Mouse (Mus musculus): ENCODE results near the gene Cers6. TPM values are rescaled to one million over a fixed set of nuclear protein-coding genes. Genes with fewer than 3 reads are reported as not detected.
A peak's percentile ranks its signal among the peaks of the same experiment; 100 is the strongest.

Cers6 gene
- total RNA-seq (2021) = 10 to 100 TPM; 85.9 to 94.3 TPM

DNA sequence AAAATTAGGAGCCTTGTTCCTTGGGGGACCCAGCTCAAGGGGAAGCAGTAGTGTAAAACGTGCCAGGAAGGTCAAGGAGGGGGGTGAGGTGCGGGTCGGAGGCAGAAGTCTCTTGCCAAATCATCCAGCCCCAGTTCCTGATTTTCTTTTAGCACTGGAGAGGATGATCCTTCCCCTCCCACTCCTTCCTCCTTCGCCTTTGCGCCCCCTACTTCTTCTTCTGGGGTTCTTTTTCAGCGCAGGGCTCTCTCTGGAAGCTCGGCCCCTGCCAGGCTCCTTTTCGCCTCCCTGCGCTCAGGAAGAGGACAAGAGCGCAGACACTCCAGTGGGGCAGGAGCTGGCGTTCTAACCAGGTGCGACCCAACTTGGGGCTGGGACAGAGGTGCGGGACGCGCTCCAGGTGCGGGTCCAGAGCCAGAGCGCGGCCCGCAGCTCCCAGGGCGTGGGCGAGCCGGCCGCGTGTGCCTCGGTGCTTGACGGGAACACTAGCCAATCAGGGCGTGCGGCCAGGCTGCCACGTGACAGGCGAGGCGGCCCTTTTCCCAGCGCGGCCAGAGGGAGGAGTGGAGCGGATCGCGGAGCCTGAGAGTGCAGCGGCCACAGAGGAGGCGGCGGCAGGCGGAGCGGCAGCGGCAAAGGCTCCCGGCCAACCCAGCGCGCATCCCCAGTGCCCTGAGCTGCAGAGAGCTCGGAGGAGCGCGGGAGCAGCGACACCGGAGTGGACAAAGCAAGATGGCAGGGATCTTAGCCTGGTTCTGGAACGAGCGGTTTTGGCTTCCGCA, at the start of gene Cers6:
Cers6 (plus strand) TSS at position 538 of the 782 bp plus-strand sequence.
- peak; percentile 97 to 98 for DNase-seq (ENCODE audit: extremely low spot score in 1 of 2, low spot score in 1 of 2)

DNA sequence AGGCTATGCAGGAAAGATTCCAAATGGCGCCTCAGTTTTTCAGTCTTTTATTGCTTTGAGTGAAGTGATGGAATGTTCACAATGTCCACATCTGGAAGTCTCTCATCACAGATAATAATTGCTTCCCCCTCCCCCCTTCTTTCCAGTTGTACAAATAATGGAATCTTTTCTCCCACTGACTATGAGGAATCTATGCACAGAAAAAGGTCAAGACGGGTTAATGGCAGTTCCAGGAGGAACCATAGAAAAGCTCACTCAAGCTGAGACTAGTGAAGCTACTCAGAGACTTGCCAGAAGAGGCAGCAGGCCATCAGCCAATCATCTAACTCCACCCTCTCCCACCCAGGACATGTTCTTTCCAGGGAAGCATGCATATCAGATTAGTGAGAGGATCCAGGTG, 46.8 kb upstream of the Cers6 start:
- DNase-seq (ENCODE audit: extremely low spot score in 1 of 2, low spot score in 1 of 2) = no peak

DNA sequence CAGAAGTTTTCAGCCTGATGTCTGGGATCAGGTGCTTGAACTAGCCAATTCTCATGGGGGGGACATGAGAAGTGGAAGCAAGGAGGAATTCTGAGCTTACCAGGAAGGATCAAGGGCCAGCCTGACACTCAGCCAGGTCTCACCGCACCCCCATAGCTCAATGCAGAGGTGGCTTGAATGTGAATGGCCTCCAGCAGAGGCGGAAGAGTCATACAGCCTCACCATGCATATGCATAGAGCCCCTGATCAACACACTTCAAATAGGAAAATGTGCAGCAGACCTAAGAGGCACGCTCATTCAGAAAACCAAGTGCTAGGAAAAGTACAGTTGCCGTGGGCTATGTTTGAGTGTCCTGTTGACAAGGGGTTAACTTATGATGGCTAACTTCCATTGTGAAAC, 42.2 kb upstream of the Cers6 start:
- DNase-seq (ENCODE audit: extremely low spot score in 1 of 2, low spot score in 1 of 2) = no peak

DNA sequence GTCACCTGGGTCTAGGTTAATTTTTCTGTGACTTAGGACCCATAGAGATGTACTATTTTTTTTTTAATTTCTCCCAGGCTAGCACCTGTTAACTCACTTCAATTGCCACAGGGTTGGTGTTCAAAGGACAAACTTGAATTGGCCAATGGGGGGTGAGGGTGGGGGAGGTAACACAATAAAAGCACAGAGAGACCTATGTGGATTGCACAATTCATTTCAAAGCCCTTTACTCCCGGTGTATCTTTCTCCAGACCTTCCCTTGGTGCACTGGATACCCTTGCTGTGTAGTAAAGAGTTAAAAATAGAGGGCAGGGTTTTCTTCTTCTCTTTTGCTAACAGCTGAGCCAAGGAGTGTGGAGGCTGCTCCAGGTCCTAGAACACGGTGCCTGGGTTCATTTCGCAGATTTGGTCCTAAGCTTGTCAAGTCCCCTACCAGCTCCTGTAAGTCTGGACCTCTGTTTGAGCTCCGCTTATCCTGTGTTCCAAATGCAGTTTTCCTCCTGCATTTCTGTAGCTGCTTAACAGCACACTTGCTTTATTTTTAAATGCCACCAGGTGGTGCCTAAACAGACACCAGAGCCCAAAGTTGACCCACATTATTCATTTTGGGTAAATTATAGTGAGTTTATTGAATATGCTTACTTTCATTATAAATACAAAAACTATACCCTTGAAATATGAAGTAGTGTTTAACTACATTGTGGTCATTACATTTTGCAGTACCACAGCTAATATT, 38.9 kb upstream of the Cers6 start:
- no peak for DNase-seq (ENCODE audit: extremely low spot score in 1 of 2, low spot score in 1 of 2)

DNA sequence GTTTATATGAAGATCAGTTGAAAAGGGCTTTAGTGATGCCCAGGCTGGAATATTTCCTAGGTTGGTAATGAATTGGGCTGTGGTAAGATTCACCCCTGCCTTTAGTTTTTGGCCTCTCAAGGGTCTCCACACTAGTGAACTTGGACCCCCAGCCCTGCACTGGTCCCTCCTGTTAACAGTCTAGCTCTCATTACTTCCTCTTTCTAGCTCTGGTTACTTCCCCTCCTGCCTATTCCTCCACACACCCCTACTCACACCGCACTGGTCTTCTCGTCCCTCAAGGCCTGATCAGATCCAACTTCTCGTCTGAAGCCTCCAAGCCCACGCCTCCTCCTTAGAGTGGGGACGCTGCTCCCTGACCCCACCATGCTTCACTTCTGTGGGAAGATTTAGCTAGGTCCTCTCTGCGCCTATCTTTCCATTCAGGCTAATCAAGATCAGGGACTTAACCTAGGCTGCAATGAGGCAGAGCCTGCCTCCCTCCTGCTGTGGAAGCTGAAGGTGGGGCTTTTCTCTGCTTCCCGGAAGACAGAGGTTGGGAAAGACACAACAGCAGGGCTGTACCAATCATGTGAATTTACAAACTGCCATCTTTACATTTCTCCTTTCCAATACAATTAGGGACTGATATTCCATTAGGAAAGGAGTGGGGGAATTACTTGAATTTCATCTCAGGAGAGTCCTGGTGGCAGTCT, 35.8 kb upstream of the Cers6 start:
- DNase-seq (ENCODE audit: extremely low spot score in 1 of 2, low spot score in 1 of 2) = no peak

DNA sequence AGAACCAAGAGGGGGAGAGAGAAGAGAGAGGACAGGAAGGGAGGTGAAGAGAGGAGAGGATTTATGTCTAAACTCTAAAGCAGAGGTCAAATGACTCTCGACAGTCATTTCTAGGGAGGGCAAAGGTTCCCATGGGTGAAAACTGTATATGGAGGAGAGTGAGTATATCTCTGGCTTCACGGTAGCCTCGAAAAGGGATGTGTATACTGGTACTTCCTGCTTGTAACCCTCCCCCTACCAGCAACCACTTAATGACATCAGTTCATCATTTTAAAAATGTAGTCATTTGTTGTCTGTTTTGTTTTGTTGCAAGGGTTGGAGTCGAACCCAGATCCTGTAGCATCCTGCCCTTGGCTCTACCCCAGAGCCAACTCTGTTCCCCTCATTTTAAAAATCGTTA, 17.9 kb upstream of the Cers6 start:
- no peak for DNase-seq (ENCODE audit: extremely low spot score in 1 of 2, low spot score in 1 of 2)

DNA sequence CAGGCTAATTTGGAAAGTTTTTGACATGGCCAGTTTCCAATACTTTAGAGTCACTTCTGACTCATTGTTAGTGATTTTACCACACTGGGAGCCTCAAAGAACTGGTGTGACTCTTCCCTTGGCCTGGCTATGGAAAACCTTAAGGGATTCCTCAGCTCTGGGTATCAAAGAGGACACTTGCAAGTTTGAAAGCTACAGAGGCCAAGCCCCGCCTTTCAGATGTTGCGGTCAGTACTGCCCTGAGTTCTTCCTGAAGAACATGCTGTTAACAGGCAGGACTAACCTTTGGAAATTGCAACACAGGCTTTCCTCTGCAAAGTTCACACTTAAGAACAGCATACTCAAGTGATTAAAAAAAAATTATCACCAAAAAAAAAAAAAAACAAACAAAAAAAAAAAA, 16.7 kb upstream of the Cers6 start:
- DNase-seq (ENCODE audit: extremely low spot score in 1 of 2, low spot score in 1 of 2) = no peak

DNA sequence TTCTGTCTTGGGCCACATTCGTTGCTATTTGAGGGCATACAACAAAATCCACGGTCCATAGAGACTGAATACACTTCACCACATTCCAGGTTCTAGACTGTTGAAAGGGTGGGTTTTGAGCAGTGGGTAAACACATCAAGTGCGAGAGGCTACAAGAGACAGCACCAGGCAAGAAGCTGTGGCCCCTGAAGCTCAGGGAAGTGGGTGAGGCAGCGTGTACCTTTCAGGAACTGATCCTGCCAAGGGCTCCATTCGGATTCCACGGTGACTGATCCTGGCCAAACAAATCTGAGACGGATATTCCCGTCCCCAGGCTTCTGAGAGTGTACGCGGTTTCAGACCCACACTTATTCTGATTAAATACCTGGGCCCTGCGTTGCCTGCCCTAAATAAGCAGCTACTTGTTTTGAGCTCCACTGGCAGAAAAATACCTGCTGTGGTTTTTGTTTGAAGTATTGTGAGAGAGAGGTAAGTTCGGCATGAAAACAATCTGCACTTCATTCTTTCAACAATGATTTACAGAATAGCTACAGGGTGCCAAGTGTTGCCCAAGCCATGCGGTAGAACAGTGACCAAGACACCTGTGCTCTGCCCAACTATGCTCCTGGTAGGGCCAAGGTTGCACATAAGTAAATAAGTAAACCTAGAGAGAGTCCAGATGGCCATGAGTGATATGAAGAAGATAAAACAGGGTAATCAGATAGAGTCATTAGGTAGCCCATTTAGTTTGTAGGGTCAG, 16.1 kb upstream of the Cers6 start:
- DNase-seq (ENCODE audit: extremely low spot score in 1 of 2, low spot score in 1 of 2) = no peak

DNA sequence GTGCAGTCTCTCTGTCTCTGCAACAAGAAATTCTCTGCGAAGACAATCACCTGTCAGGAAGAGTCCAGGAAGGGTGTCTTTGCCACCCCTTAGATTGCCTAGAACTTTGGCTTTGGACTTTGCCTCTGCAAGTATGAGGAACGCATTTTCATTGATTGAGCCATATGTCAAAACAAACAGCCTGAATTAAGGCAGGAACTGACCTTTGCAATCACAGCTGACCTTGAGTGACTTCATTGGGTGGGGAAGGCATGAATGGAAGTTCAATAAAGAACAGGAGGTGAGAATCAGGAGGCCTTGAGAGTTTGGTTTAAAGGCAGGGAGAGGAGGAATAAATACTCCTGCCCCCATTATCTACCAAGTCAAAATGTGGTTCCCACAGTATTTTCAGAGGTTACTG, 850 bp upstream of the Cers6 start:
- DNase-seq (ENCODE audit: extremely low spot score in 1 of 2, low spot score in 1 of 2) = no peak

DNA sequence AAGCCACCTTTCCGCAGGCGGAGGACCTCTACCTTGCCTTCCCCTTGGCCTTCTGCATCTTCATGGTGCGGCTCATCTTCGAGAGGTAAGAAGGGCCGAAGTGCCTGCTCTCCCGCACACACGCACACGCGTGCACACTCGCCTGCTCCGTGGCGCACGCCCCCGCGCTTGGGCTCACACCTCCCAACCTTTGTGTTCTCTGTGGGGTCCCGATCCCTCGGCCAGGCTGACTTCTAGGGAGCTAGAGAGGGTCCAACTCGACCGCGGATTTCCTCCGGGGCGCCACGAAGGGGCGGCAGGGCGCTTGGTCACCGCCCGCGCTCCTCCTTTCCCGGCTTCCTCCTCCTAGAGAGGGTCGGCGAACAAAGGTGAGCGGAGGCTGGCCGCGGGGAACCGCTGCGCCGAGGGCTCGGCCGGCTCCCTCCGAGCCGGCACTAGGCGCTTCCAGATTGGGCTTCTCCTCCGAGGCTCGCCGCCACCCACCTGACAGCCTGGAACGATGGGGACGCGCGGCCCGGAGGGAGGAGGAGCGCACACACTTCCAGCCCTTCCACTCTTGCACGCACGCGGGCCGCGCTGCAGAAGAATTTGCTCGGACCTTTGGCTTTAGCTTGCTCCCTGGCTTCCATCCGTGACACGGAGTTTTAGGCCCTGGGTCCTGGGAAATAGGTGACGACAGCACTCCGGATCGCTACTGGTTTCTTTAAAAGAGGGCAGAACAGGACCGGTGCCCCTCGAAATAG, 651 bp downstream of the Cers6 start:
- peak; percentile 35 to 47 for DNase-seq (ENCODE audit: extremely low spot score in 1 of 2, low spot score in 1 of 2)

DNA sequence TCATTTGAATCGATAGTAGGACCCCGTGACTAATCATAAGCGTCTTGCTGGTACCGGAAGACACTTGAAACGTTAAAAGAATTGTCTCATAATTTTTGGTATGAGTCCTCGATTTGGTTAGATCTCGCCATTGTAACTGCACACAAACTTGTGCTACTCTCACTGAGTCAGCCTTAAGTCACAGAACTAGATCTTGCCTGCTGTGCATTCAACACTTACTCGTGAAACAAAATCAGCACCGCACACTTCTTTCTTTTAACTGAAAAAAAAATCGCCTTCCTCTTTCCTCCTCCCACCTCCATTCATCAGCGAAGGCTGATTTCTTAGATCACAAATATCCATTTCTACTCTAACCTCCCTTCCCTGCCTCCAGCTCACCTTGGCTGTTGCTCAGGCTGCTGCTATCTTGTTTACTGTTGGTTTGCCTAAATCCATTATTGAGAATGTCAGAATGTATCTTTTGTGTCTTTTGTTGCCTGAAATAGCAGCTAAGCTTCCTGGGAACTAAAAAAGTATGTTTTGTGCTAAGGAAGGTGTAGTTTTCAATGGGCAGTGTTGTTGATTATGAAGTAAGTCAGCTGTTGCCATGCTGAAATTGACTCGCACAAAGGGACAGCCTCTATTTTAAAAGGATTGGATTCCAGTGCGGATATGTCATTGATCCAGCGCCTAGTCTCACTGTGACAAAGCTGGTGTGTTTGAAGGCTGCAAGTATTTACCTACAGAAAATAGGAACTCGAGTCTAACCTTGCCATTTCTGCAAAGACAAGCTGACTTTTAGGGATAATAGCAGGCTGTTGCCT, 1.4 kb downstream of the Cers6 start:
- DNase-seq (ENCODE audit: extremely low spot score in 1 of 2, low spot score in 1 of 2) = no peak

DNA sequence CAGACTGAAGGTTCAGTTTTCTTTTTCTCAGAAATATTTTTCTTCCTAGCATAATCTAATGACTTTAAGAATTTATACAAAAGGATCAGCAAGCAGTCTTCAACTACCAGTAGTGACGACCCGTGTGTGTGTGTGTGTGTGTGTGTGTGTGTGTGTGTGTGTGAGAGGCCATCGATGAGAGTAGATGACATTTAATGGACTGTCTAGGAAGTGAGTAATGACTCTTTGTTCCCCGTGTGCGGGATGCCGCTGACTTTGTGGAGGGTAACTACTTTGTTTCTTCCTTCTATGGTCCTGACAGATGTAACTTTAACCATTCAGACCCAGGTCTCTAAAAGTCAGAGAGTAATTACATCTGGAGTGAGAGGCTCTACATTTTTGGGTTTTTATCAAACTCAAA, 2.3 kb downstream of the Cers6 start:
- DNase-seq (ENCODE audit: extremely low spot score in 1 of 2, low spot score in 1 of 2) = no peak

DNA sequence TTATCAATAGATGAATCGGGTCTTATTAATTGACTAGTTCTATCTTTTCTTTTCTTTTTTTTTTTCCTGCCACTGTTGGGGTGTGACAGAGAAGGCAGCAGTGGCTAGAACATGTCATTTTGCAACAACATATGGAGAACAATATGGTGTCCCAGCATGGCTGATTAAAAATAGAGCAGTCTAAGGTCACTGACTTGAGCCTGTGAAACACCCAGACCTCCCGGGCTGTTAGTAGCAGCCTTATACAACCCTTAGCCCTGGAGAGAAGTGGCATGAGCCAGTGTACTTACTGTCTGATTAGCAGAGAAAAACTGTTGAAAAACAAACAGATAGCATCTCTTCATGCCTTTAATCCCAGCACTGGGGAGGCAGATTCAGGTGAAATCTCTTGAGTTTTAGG, 3.1 kb downstream of the Cers6 start:
- no peak for DNase-seq (ENCODE audit: extremely low spot score in 1 of 2, low spot score in 1 of 2)

DNA sequence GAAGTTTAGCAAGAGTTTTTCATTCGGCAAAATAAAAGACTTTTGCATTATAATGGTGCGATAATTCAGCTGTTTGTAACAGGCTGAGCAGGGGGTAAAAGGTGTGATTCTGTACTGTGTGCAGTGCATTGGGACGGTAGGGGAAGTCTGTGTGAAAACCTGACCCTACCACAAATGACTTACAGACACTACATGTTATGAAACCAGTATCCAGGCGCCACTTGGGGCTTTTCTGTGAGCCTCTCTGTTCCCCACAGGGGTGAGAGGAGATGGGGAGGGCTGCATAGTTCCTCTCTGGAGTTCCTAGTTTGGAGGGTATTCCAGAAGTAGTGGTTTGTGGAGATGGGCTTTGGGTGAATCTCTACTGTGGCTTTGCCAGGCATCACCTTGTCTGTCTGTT, 5.9 kb downstream of the Cers6 start:
- no peak for DNase-seq (ENCODE audit: extremely low spot score in 1 of 2, low spot score in 1 of 2)

DNA sequence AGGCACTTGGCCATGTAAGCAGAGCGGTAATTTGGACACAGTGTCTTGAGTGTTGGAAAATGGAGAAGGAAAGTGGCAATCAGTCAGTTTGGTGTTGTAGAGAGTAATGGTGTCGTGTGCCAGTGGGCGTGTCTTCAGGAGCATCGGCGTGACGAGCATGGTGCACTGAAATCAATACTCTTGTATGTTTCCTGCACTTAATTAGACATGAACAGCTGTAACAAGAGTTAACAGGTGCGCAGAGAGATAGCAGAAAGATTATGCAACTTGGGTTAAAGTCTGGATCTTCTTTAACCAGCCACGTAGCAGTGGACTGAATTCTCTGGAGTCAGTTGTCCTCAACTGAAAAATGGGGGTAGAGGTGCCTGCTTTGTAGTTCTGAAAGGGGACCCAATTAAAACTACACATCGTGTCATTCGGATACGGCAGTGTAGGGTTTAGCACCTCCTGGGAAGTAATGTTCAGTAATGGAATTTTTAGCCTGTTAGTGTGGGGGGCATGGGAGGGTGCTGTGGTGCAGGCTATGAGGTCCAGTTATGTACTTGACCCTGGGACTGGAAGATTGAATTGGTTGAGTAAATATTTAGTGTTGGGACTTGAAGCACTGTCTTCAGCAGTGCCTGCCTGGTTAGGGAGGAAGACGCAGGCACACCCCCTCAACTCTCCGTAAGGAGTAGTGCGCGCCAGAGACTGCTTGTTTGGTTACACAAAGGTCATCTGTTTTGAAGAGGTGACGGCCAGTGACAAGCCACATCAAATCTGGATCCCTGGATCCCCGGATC, 9.9 kb downstream of the Cers6 start:
- DNase-seq (ENCODE audit: extremely low spot score in 1 of 2, low spot score in 1 of 2) = no peak

DNA sequence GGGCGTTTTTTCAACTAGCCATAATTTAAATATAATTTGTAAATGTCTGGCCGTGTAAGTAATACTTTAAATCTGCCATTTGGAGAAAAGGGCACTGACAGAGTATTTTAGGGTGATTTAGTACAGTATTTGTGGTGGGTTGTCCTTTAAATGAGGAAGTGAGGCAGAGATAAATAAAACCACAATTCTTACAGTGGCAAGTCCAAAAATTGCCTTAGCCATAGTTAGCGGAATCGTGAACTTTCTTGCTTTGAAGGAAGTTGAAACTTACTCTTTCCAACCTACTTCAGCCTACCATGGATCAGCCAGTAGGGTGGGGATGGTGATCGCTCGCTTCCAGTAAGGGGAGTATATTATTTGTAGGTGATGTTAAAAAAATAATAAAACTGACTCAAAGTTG, 11.8 kb downstream of the Cers6 start:
- DNase-seq (ENCODE audit: extremely low spot score in 1 of 2, low spot score in 1 of 2) = no peak

DNA sequence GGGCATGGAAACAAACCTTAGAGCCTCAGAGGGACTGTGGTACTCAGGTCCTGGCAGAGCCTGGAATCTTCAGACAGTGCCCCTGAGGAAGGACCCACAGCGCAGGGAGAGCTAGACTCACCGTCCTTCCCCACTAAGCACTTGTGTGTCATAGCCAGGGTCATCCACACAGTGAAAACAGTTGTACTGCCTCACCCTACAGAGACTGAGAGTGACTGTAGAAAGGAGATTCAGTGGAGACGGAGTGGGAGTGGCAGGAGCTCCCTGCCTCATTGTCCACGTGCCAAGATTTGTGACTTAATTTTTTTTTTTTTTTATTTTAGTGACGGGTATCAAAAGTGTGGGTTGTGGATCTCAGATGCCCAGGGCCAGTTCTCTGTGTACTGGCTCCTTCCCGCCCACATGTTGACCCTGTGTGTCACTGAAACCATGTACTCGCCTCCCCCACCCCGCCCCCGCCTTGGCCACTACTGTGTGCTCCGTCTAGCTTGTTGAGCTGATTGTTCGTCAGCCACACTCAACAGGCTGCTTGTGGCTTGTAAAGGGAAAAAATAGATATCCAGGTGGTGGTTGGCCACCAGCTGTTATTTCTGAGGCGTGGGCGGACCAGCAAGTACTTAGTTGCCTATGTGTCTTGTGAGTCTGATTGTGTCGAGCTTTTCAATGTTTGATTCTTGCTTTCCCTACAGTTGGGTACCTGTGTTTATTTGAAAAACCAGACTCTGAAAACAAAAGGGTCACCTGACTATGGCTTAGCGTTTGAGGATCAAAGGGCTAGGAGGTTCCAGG, 12.6 kb downstream of the Cers6 start:
- no peak for DNase-seq (ENCODE audit: extremely low spot score in 1 of 2, low spot score in 1 of 2)

DNA sequence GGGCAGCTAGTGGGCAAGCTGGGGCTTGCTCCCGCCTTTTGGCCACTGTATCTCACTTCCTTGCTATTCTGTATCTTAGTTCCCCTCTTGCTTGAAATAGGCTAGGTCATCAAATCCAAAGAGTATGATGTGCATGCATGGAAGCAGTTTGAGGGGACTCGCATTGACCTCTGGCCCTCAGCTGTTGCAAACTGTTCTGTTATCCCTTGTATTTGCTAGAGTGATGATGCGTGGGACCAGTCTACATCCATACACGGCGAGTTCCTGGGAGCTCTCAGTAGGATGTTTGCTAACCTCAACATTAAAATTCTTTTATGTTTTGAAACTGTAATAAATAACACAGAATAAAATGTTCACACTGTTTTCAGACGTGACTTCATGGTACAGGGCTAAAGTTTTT, 13.3 kb downstream of the Cers6 start:
- no peak for DNase-seq (ENCODE audit: extremely low spot score in 1 of 2, low spot score in 1 of 2)

Measured in layer of hippocampus, postnatal 25 days (tissue).